Mouse (Mus musculus): Measurements from ENCODE around the gene Gm17482. TPM values are rescaled to one million over a fixed set of nuclear protein-coding genes. Genes with fewer than 3 reads are reported as not detected.

Gm17482 gene
- total RNA-seq, 2 experiments from 2014 or later, result not detected

GRCm38 (mm10) chr6:115244222-115244621 lies 17.1 kb downstream of the Gm17482 start:
- DNase-seq (ENCODE audit: low spot score in 2 of 2), result no peak

GRCm38 (mm10) chr6:115245500-115246058 lies 18.4 kb downstream of the Gm17482 start:
- DNase-seq (ENCODE audit: low spot score in 2 of 2), result no peak

GRCm38 (mm10) chr6:115251531-115251985 lies 24.4 kb downstream of the Gm17482 start:
- peak in 1 of 2 experiments; percentile 24 for DNase-seq (ENCODE audit: low spot score in 2 of 2)

GRCm38 (mm10) chr6:115252099-115252873 lies 25.1 kb downstream of the Gm17482 start, which contains the start of gene Timp4:
TSS of gene Timp4 (minus strand) at chr6:115252205.
- DNase-seq (ENCODE audit: low spot score in 2 of 2), result peak in 1 of 2 experiments; percentile 14

- no peak for DNase-seq (ENCODE audit: low spot score in 2 of 2)
Observed at GRCm38 (mm10) chr6:115255171-115255570, 28.0 kb downstream of the Gm17482 start.

GRCm38 (mm10) chr6:115260507-115260906 lies 33.4 kb downstream of the Gm17482 start:
- DNase-seq (ENCODE audit: low spot score in 2 of 2), result no peak

- DNase-seq (ENCODE audit: low spot score in 2 of 2), result no peak
Observed at GRCm38 (mm10) chr6:115266791-115267190, 39.6 kb downstream of the Gm17482 start.

GRCm38 (mm10) chr6:115267916-115268315 lies 40.8 kb downstream of the Gm17482 start:
- DNase-seq (ENCODE audit: low spot score in 2 of 2), result peak; percentile 64 to 71

- DNase-seq (ENCODE audit: low spot score in 2 of 2), result no peak
Observed at GRCm38 (mm10) chr6:115268551-115269385, 41.6 kb downstream of the Gm17482 start.

- DNase-seq (ENCODE audit: low spot score in 2 of 2), result no peak
Observed at GRCm38 (mm10) chr6:115269561-115269960, 42.4 kb downstream of the Gm17482 start.

GRCm38 (mm10) chr6:115270085-115270484 lies 42.9 kb downstream of the Gm17482 start:
- no peak for DNase-seq (ENCODE audit: low spot score in 2 of 2)

- DNase-seq (ENCODE audit: low spot score in 2 of 2), result no peak
Observed at GRCm38 (mm10) chr6:115271326-115271725, 44.2 kb downstream of the Gm17482 start.

- peak; percentile 31 to 37 for DNase-seq (ENCODE audit: low spot score in 2 of 2)
Observed at GRCm38 (mm10) chr6:115271866-115272271, 44.7 kb downstream of the Gm17482 start.

GRCm38 (mm10) chr6:115273346-115273745 lies 46.2 kb downstream of the Gm17482 start:
- DNase-seq (ENCODE audit: low spot score in 2 of 2), result peak in 1 of 2 experiments; percentile 13

- DNase-seq (ENCODE audit: low spot score in 2 of 2), result peak in 1 of 2 experiments; percentile 7
Observed at GRCm38 (mm10) chr6:115274705-115275104, 47.6 kb downstream of the Gm17482 start.

- no peak for DNase-seq (ENCODE audit: low spot score in 2 of 2)
Observed at GRCm38 (mm10) chr6:115275116-115275815, 48.1 kb downstream of the Gm17482 start.

- DNase-seq (ENCODE audit: low spot score in 2 of 2), result no peak
Observed at GRCm38 (mm10) chr6:115278086-115278485, 50.9 kb downstream of the Gm17482 start.

GRCm38 (mm10) chr6:115279639-115280038 lies 52.5 kb downstream of the Gm17482 start:
- DNase-seq (ENCODE audit: low spot score in 2 of 2), result no peak

- DNase-seq (ENCODE audit: low spot score in 2 of 2), result no peak
Observed at GRCm38 (mm10) chr6:115284153-115284552, 57.0 kb downstream of the Gm17482 start.

GRCm38 (mm10) chr6:115286441-115286840 lies 59.3 kb downstream of the Gm17482 start:
- DNase-seq (ENCODE audit: low spot score in 2 of 2), result no peak

- DNase-seq (ENCODE audit: low spot score in 2 of 2), result no peak
Observed at GRCm38 (mm10) chr6:115288223-115288622, 61.1 kb downstream of the Gm17482 start.

Measured in adrenal gland, adult 18-20 months (tissue).